Mouse (Mus musculus): Measurements from ENCODE around the gene Ndufaf2. TPM values are rescaled to one million over a fixed set of nuclear protein-coding genes. Genes with fewer than 3 reads are reported as not detected.

Gene Ndufaf2
- polyA plus RNA-seq, 1 experiment from 2014 or later: 43.1 TPM

DNA sequence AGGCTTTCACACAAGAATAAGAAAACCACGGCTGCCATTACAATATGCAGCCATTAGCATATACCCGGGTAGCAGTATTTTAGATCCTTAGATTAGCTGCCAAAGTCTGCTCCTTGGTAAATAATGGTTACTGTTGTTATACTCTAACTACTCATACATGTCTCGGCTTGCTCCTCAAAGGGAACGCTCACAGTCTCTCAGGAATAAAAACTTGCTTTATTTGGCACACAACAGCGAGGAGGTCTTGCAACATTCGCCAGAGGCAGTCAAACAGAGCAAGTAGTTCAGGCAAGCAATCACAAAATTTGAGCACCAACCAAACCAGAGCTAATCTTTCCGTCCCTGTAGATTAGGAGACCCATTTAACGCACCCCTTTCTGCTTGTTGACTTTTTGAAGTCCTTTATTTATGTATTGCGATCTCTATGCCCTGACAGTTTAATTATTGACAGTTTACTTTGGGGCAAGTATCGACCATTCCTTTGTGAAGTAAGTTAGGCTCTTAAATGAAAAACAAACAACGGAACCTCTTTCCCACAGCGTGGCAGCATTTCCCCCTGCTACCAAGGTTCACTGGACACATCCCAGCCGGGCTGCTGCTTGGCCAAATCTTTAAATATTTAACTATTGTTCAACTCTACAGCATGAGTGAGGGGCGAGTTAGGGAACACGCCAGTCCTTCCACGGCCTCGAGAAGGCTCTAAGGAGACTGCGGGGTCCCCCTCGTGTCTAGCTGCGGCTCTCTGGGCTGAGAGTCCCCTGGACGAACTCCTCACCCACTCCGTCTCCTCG, 114.8 kb downstream of the Ndufaf2 start:
- peak; percentile 21 for TF ChIP-seq CTCF (IDR thresholded peaks at IDR 0.05)
- CTCF ChIA-PET: interaction anchor here (1.0 to 1.3 kb wide), 2 partner anchors 152 to 582 kb away, joined by 3 to 4 read pairs; no protein-coding TSS in a partner anchor
- POLR2A ChIA-PET: interaction anchor here (1.0 kb wide), 1 partner anchor 152 kb away, joined by 3 read pairs; no protein-coding TSS in a partner anchor
- ATAC-seq: peak; percentile 12
- peak; percentile 24 for DNase-seq (ENCODE audit: low read depth, low spot score)
- in situ Hi-C loops (cut with MboI; ENCODE audit: low pct_unique_long_range_greater_than_20kb): loop anchor here (5.0 to 10.0 kb wide), 3 partner anchors 151 to 719 kb away; no protein-coding TSS in a partner anchor
- H3K27me3 ChIP-seq: peaks cover 11% of the 10 kb centered on the region

DNA sequence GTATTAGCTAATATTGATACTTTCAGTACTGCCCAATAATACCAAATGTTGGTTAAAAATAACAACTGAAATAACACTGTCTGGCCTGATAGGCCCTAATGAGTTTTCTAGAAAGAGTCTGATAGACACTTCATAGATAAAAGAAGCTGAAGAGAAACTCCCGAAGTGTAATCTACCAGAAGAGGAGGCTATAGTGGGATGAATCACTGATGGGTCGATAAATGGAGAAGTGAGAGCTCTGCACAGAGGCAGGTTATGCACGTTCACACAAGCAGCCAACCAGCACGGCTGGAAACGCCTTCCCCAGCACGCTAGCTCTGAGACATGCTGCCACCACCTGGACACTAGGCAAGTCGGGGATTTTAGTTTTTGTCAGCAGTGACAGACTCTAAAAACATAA, 117.1 kb downstream of the Ndufaf2 start:
- ChIA-PET POLR2A (no interaction called here), CTCF (interaction anchor here (0.9 to 2.3 kb wide), 5 partner anchors 27 to 716 kb away, joined by 3 to 9 read pairs (median 5); no protein-coding TSS in a partner anchor)
- peak; percentile 74 for TF ChIP-seq CTCF (IDR thresholded peaks at IDR 0.05)
- in situ Hi-C loops (cut with MboI; ENCODE audit: low pct_unique_long_range_greater_than_20kb): loop anchor here (5.0 to 10.0 kb wide), 3 partner anchors 149 to 717 kb away; no protein-coding TSS in a partner anchor
- peak; percentile 27 for DNase-seq (ENCODE audit: low read depth, low spot score)
- no peaks in the 10 kb centered on the region for H3K27me3 ChIP-seq
- ATAC-seq: peak; percentile 11

DNA sequence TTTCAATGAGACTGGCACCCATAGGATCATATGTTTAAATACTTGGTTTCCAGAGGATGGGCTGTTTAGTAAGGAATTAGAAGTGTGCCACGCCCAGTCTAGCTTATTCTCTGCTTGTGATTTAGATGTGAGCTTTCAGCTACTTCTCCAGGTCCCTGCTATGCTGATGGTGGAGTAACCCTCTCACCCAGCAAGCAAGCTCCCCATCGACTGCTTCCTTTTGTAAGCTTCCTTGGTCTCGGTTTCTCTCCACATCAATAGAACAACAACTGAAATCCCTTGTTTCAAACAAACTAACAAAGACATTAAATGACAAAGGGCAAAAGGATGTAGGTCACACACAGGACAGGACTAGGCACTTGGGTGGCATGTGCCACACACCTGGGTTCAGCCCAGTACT, 118.0 kb downstream of the Ndufaf2 start:
- ATAC-seq: no peak
- ChIA-PET CTCF (interaction anchor here (1.0 to 2.3 kb wide), 4 partner anchors 26 to 715 kb away, joined by 3 to 9 read pairs (median 5); no protein-coding TSS in a partner anchor), POLR2A (interaction anchor here (1.1 kb wide), 1 partner anchor 150 kb away, joined by 3 read pairs; no protein-coding TSS in a partner anchor)
- TF ChIP-seq CTCF (IDR thresholded peaks at IDR 0.05): no peak
- no peaks in the 10 kb centered on the region for H3K27me3 ChIP-seq
- in situ Hi-C loops (cut with MboI; ENCODE audit: low pct_unique_long_range_greater_than_20kb): loop anchor here (5.0 to 10.0 kb wide), 3 partner anchors 148 to 716 kb away; no protein-coding TSS in a partner anchor
- no peak for DNase-seq (ENCODE audit: low read depth, low spot score)

DNA sequence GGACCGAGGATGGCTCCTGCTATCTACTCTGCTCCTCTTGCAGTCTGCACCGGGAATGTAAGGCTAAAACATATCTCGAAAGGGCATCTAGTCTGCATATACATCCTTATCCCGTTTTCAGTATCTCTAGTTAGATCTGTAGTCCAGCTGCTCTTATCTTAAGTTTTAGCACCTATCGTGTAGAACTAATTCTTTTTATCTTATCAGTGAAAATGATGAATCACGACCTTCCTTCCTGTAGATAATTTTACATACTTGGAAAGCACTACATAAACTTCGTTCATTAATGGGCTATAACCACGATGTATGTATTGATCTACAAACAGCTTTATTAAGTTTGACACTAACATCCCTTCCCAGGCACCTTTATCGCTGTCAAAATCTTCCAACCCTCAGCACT, 118.5 kb downstream of the Ndufaf2 start:
- DNase-seq (ENCODE audit: low read depth, low spot score): no peak
- in situ Hi-C loops (cut with MboI; ENCODE audit: low pct_unique_long_range_greater_than_20kb): loop anchor here (5.0 to 10.0 kb wide), 3 partner anchors 148 to 715 kb away; no protein-coding TSS in a partner anchor
- TF ChIP-seq CTCF (IDR thresholded peaks at IDR 0.05): no peak
- ATAC-seq: no peak
- POLR2A ChIA-PET: interaction anchor here (1.1 kb wide), 1 partner anchor 149 kb away, joined by 3 read pairs; no protein-coding TSS in a partner anchor
- CTCF ChIA-PET: interaction anchor here (1.7 to 2.3 kb wide), 3 partner anchors 26 to 358 kb away, joined by 3 to 9 read pairs (median 7); no protein-coding TSS in a partner anchor
- no peaks in the 10 kb centered on the region for H3K27me3 ChIP-seq

DNA sequence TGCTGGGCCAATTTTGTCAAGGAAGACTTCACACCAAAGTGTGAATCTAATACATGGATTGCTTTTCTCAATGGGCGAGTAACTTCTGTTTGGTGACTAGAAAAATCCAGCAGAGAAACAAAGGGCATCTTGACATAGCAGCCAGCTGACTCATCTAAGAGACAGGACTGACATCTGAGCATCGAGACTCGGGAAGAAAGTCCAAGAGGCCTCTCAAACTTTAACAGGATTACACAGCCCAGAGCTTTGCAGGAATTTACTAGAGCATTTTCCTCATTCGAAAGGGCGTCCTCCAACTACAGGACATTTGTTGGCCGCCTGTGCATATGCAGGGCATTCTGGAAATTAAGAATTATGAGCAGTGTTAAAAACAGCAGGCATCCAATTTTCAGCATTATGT, 119.0 kb downstream of the Ndufaf2 start:
- no peak for TF ChIP-seq CTCF (IDR thresholded peaks at IDR 0.05)
- in situ Hi-C loops (cut with MboI; ENCODE audit: low pct_unique_long_range_greater_than_20kb): no loop called here
- H3K27me3 ChIP-seq: no peaks in the 10 kb centered on the region
- ATAC-seq: peak; percentile 82
- ChIA-PET CTCF (interaction anchor here (1.7 to 2.3 kb wide), 2 partner anchors 25 to 357 kb away, joined by 3 to 9 read pairs; no protein-coding TSS in a partner anchor), POLR2A (interaction anchor here (0.6 to 0.8 kb wide), 2 partner anchors 68 to 148 kb away, joined by 3 read pairs; no protein-coding TSS in a partner anchor)
- DNase-seq (ENCODE audit: low read depth, low spot score): peak; percentile 71

DNA sequence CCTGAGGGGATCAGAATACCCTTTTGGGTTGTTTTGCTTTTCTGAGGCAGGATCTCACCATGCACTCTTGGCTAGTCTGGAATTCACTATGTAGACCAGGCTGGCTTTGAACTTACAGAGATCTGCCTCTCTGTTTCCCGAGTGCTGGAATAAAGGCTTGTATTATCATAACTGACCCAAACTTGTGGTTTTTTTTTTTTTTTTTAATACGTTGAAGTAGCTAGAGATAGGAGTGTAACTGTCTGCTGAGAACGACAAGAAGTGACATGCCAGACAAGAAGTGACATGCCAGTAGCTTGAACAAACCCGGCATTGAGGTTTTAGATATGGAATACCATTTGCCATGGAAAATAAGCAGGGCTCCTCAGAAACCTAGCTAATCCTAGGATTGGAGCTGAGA, 125.6 kb downstream of the Ndufaf2 start:
- TF ChIP-seq CTCF (IDR thresholded peaks at IDR 0.05): no peak
- no peaks in the 10 kb centered on the region for H3K27me3 ChIP-seq
- CTCF ChIA-PET: interaction anchor here (1.7 kb wide), 1 partner anchor 48 kb away, joined by 5 read pairs; no protein-coding TSS in a partner anchor
- in situ Hi-C loops (cut with MboI; ENCODE audit: low pct_unique_long_range_greater_than_20kb): no loop called here
- ATAC-seq (no peak), DNase-seq (ENCODE audit: low read depth, low spot score) (no peak)
- POLR2A ChIA-PET: no interaction called here

DNA sequence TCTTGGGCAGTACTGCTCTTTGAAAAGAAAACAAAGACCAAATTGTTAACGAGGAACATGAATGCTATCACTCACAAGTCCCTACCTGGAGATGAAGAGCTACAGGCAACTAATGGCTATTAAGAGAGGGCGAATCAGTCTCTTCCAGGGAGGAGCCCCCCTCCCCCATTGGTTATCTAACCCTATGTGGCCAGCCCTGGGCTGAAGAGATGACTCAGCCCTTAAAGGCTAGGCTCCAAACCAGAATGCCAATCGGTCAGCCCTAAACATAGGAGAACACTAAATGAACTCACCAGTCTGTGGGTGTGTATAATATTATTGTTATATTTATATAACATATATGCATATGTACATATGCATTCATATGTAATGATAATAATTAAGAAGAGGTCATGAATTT, 132.6 kb downstream of the Ndufaf2 start:
- TF ChIP-seq CTCF (IDR thresholded peaks at IDR 0.05): no peak
- in situ Hi-C loops (cut with MboI; ENCODE audit: low pct_unique_long_range_greater_than_20kb): no loop called here
- no peaks in the 10 kb centered on the region for H3K27me3 ChIP-seq
- no peak for DNase-seq (ENCODE audit: low read depth, low spot score)
- ATAC-seq: peak; percentile 60
- CTCF ChIA-PET: no interaction called here
- POLR2A ChIA-PET: no interaction called here

DNA sequence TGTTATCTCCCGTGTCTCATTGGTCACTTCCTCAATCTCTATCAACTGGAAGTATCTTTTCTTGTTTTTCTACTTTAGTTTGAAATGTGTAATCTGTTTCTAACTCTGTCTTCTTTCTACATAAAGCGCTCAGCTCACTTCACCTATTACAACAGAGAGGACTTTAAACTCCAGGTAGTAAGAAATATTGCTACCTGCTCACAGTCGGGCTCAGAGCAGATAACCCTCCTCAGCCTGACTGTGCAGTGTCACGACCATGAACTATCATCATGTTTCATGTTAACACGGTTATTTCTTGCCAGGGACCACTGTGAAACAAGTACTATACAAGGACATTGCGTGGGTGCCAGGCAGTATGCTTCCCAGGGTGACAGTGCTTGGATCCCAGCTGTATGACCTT, 141.1 kb downstream of the Ndufaf2 start:
- DNase-seq (ENCODE audit: low read depth, low spot score) (no peak), ATAC-seq (no peak)
- TF ChIP-seq CTCF (IDR thresholded peaks at IDR 0.05): no peak
- ChIA-PET CTCF (no interaction called here), POLR2A (no interaction called here)
- in situ Hi-C loops (cut with MboI; ENCODE audit: low pct_unique_long_range_greater_than_20kb): loop anchor here (10.0 kb wide), 1 partner anchor 123 kb away; no protein-coding TSS in a partner anchor
- no peaks in the 10 kb centered on the region for H3K27me3 ChIP-seq

DNA sequence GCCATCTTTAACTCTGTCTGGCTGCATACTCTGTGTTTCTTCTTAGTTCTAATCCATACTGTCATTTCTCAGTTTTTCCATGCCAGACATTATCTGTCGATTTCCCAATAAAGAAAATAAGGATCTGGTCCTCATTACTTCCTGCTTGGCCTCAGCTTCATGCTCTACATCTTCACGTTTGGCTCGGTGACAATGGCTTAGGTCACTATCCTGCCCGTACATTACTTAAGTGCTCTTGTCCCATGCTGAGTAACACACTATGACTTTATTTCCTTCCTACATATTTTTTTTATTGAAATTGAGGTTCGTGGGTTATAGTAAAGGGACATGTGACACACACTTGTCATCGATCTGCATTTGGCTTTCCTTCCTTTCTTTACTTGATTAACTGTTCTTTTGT, 143.3 kb downstream of the Ndufaf2 start:
- TF ChIP-seq CTCF (IDR thresholded peaks at IDR 0.05): no peak
- in situ Hi-C loops (cut with MboI; ENCODE audit: low pct_unique_long_range_greater_than_20kb): loop anchor here (10.0 kb wide), 1 partner anchor 120 kb away; no protein-coding TSS in a partner anchor
- H3K27me3 ChIP-seq: no peaks in the 10 kb centered on the region
- ChIA-PET CTCF (interaction anchor here (2.6 kb wide), 1 partner anchor 26 kb away, joined by 9 read pairs; no protein-coding TSS in a partner anchor), POLR2A (no interaction called here)
- DNase-seq (ENCODE audit: low read depth, low spot score) (no peak), ATAC-seq (no peak)

DNA sequence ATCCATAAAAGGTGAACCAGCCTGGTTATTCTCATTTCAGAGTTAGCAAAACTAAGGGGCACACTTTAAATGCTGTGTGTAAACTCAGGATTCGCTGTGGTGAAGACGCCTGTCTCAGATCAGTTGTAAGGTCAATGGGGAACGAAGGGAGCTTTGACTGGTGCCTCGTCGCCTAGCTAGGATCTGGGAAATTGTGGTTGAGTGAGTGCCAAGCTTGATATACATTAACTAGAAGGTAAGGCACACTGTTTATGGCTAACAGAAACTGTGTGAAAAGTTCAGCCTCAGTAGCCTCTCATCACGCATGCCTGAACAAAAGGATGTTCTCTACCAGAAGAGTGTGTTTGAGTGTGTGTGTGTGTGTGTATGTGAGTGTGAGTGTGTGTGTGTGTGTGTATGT, 144.6 kb downstream of the Ndufaf2 start:
- ChIA-PET POLR2A (interaction anchor here (0.6 kb wide), 1 partner anchor 31 kb away, joined by 4 read pairs; no protein-coding TSS in a partner anchor), CTCF (interaction anchor here (0.6 to 2.6 kb wide), 4 partner anchors 9 to 132 kb away, joined by 3 to 9 read pairs (median 3); no protein-coding TSS in a partner anchor)
- ATAC-seq (peak; percentile 62), DNase-seq (ENCODE audit: low read depth, low spot score) (peak; percentile 76)
- in situ Hi-C loops (cut with MboI; ENCODE audit: low pct_unique_long_range_greater_than_20kb): loop anchor here (10.0 kb wide), 1 partner anchor 119 kb away; no protein-coding TSS in a partner anchor
- TF ChIP-seq CTCF (IDR thresholded peaks at IDR 0.05): no peak
- no peaks in the 10 kb centered on the region for H3K27me3 ChIP-seq
